Mouse (Mus musculus) stomach, embryonic 14.5 days (tissue): Measurements from ENCODE around the gene Cdh7. TPM values are rescaled to one million over a fixed set of nuclear protein-coding genes. Genes with fewer than 3 reads are reported as not detected.
"Not testable (repeated sequence)": the region's sequence is repeated elsewhere in the genome, so short reads cannot be mapped to it uniquely, and the experiment has no call there.

Source experiments
- ATAC-seq: fragments of 200-750 bp; cut with Nextera tagmentation; 2 replicates; pipeline ENCODE4 v1.8.0; 2017; ENCODE audit warnings: low read depth, moderate TSS enrichment; ENCODE audit not compliant: insufficient number of reproducible peaks, insufficient read depth, low FRiP score
- H3K27ac ChIP-seq: fragments of 300-500 bp; sonication (generic); 2 replicates; pipeline ENCODE4 v1.5.1; 2014; ENCODE audit warnings: mild to moderate bottlenecking, low read length, moderate library complexity, mixed read lengths
- H3K27me3 ChIP-seq: fragments of 300-500 bp; sonication (generic); 2 replicates; pipeline ENCODE4 v1.6.1; 2014; ENCODE audit warnings: low read length, control low read depth, mixed read lengths; ENCODE audit not compliant: control insufficient read depth, insufficient read depth
- H3K36me3 ChIP-seq: fragments of 300-500 bp; sonication (generic); 2 replicates; pipeline ENCODE4 v1.6.1; 2014; ENCODE audit warnings: mild to moderate bottlenecking, control low read depth, low read length, moderate library complexity, mixed read lengths; ENCODE audit not compliant: control insufficient read depth, insufficient read depth
- H3K4me1 ChIP-seq: fragments of 300-500 bp; sonication (generic); 2 replicates; pipeline ENCODE4 v1.6.1; 2014; ENCODE audit warnings: low read length, control low read depth, mixed read lengths; ENCODE audit not compliant: control insufficient read depth, insufficient read depth
- H3K4me2 ChIP-seq: fragments of 300-500 bp; sonication (generic); replicated peaks from 2 replicates; pipeline ENCODE4 v1.6.1; 2014; ENCODE audit warnings: low read depth, low read length, control low read depth
- H3K4me3 ChIP-seq: fragments of 300-500 bp; sonication (generic); 2 replicates; pipeline ENCODE4 v1.5.1; 2014; ENCODE audit warnings: low read depth, low read length, control low read depth
- H3K9ac ChIP-seq: fragments of 300-500 bp; sonication (generic); replicated peaks from 2 replicates; pipeline ENCODE4 v1.6.1; 2014; ENCODE audit warnings: low read depth, mild to moderate bottlenecking, control low read depth, low read length, moderate library complexity, mixed read lengths
- H3K9me3 ChIP-seq: fragments of 300-500 bp; sonication (generic); 2 replicates; pipeline ENCODE4 v1.6.1; 2016; ENCODE audit warnings: low read depth, low read length, control low read depth; ENCODE audit not compliant: control insufficient read depth
- whole genome bisulfite sequencing: fragments of 180-500 bp; shearing (Covaris S2); extraction: QIAGEN DNeasy Blood & Tissue Kit; methylation state at CpG from one replicate; pipeline ENCODE4 v1.1.7; 2014; 5-methylcytosine and 5-hydroxymethylcytosine counted together
- polyA plus RNA-seq: library from polyadenylated mRNA; unstranded; fragments of >200 nt; fragmentation: Nextera tagmentation; extraction: Ambion mirVana; gene quantifications from 2 replicates; pipeline ENCODE4 v1.2.1, GENCODE M21; 2014

Cdh7 gene
- polyA plus RNA-seq, 1 experiment from 2014 or later, result 0.61 TPM

- H3K9ac ChIP-seq, result no peak overlapping the region
- no peaks in the 10 kb centered on the region for H3K36me3 ChIP-seq
- 76% methylated on average over 1 of the region's 1 CpGs for WGBS
- H3K27me3 ChIP-seq, result no peaks in the 10 kb centered on the region
- no peaks in the 10 kb centered on the region for H3K4me1 ChIP-seq
- no peak overlapping the region for H3K27ac ChIP-seq
- H3K4me2 ChIP-seq, result no peak overlapping the region
- no peak for ATAC-seq
- no peak overlapping the region for H3K4me3 ChIP-seq
- H3K9me3 ChIP-seq, result no peaks in the 10 kb centered on the region
Measured at GRCm38 (mm10) chr1:110118071-110118470, 135.8 kb downstream of the Cdh7 start.

- 75% methylated on average over 1 of the region's 1 CpGs for WGBS
- Histone ChIP-seq H3K4me3 (no peak overlapping the region), H3K36me3 (no peaks in the 10 kb centered on the region), H3K9ac (no peak overlapping the region), H3K9me3 (no peaks in the 10 kb centered on the region), H3K27ac (no peak overlapping the region), H3K4me2 (no peak overlapping the region), H3K27me3 (no peaks in the 10 kb centered on the region), H3K4me1 (no peaks in the 10 kb centered on the region)
- ATAC-seq, result no peak
Measured at GRCm38 (mm10) chr1:110118862-110119261, 136.6 kb downstream of the Cdh7 start.

GRCm38 (mm10) chr1:110171459-110171858 lies 189.2 kb downstream of the Cdh7 start:
- H3K27me3 ChIP-seq, H3K36me3 ChIP-seq, H3K4me3 ChIP-seq, ATAC-seq, H3K4me2 ChIP-seq, H3K9ac ChIP-seq, H3K27ac ChIP-seq, H3K4me1 ChIP-seq, H3K9me3 ChIP-seq: not testable (repeated sequence)
- 83% methylated on average over 2 of the region's 12 CpGs for WGBS
